1 mouse cellular context compared by ENCODE assay signal in genomic region chrX:94177715-94178340, GRCm38 (mm10).
TF ChIP-seq lines count a peak whose summit lies in the region.

No protein-coding gene starts in this region.

TF ChIP-seq in CH12.LX, 34 proteins besides CTCF, POLR2A, EP300 and RAD21:
- no peak for TF ChIP-seq RCOR1 (conservative IDR thresholded peaks at IDR 0.05; ENCODE audit: low read depth, low read length)
- no peak for TF ChIP-seq ZC3H11A (IDR thresholded peaks at IDR 0.05; ENCODE audit: low read depth, low read length)
- TF ChIP-seq ETS1 (conservative IDR thresholded peaks at IDR 0.05; ENCODE audit: low read depth, low read length): peak; percentile 24; the same call in 1 of the 2 replicates
- TF ChIP-seq SIN3A (IDR thresholded peaks at IDR 0.05; ENCODE audit: low read length): peak; percentile 55
- TF ChIP-seq ZNF384 (IDR thresholded peaks at IDR 0.05; ENCODE audit: low read depth, low read length): no peak
- no peak for TF ChIP-seq CHD1 (IDR thresholded peaks at IDR 0.05; ENCODE audit: low read depth, low read length)
- TF ChIP-seq ZMIZ1 (IDR thresholded peaks at IDR 0.05; ENCODE audit: low read depth, low read length): peak; percentile 54; the same call in 1 of the 2 replicates
- TF ChIP-seq SMC3 (IDR thresholded peaks at IDR 0.05; ENCODE audit: low read depth, low read length): no peak
- TF ChIP-seq NRF1 (IDR thresholded peaks at IDR 0.05; ENCODE audit: low read depth, low read length): peak; percentile 89
- no peak for TF ChIP-seq UBTF (IDR thresholded peaks at IDR 0.05; ENCODE audit: low read depth, low read length)
- TF ChIP-seq IRF4 (IDR thresholded peaks at IDR 0.05; ENCODE audit: low read depth, low read length): peak; percentile 49
- TF ChIP-seq MAFK (IDR thresholded peaks at IDR 0.05; ENCODE audit: insufficient replicate concordance, low read length): no peak
- no peak for TF ChIP-seq USF1 (IDR thresholded peaks at IDR 0.05; ENCODE audit: low read depth, low read length)
- no peak for TF ChIP-seq JUN (IDR thresholded peaks at IDR 0.05; ENCODE audit: insufficient read depth, low read depth, low read length)
- TF ChIP-seq BHLHE40 (IDR thresholded peaks at IDR 0.05; ENCODE audit: low read depth, low read length): no peak
- TF ChIP-seq MYC (IDR thresholded peaks at IDR 0.05; ENCODE audit: low read depth, low read length): peak; percentile 98
- no peak for TF ChIP-seq USF2 (conservative IDR thresholded peaks at IDR 0.05; ENCODE audit: low read depth, low read length)
- TF ChIP-seq ELF1 (IDR thresholded peaks at IDR 0.05; ENCODE audit: low read depth, low read length): peak; percentile 92
- peak; percentile 92 for TF ChIP-seq TBP (conservative IDR thresholded peaks at IDR 0.05; ENCODE audit: low read depth, low read length)
- peak; percentile 79 for TF ChIP-seq HCFC1 (IDR thresholded peaks at IDR 0.05; ENCODE audit: low read depth, low read length)
- no peak for TF ChIP-seq JUND (conservative IDR thresholded peaks at IDR 0.05; ENCODE audit: low read depth, low read length)
- TF ChIP-seq POLR2AphosphoS2 (IDR thresholded peaks at IDR 0.05; ENCODE audit: low read depth, low read length): no peak
- peak; percentile 50; the same call in 1 of the 2 replicates for TF ChIP-seq KAT2A (IDR thresholded peaks at IDR 0.05; ENCODE audit: insufficient replicate concordance, low read length)
- TF ChIP-seq MEF2A (IDR thresholded peaks at IDR 0.05; ENCODE audit: borderline replicate concordance, low read depth, low read length): no peak
- TF ChIP-seq E2F4 (IDR thresholded peaks at IDR 0.05; ENCODE audit: insufficient replicate concordance, low read depth, low read length): no peak
- peak; percentile 69 for TF ChIP-seq NELFE (IDR thresholded peaks at IDR 0.05; ENCODE audit: low read depth, low read length)
- no peak for TF ChIP-seq PAX5 (IDR thresholded peaks at IDR 0.05; ENCODE audit: low read length)
- peak; percentile 93 for TF ChIP-seq MAX (IDR thresholded peaks at IDR 0.05; ENCODE audit: low read length)
- TF ChIP-seq MAZ (IDR thresholded peaks at IDR 0.05; ENCODE audit: low read depth, low read length): no peak; the same call in 1 of the 2 replicates
- TF ChIP-seq CHD2 (IDR thresholded peaks at IDR 0.05; ENCODE audit: low read length): peak; percentile 83
- TF ChIP-seq ZKSCAN1 (IDR thresholded peaks at IDR 0.05; ENCODE audit: borderline replicate concordance, low read depth, low read length): no peak
- TF ChIP-seq TCF12 (IDR thresholded peaks at IDR 0.05; ENCODE audit: low read depth, low read length): peak; percentile 73
- peak; percentile 96 for TF ChIP-seq MXI1 (IDR thresholded peaks at IDR 0.05; ENCODE audit: low read depth, low read length)
- no peak for TF ChIP-seq GABPA (IDR thresholded peaks at IDR 0.05; ENCODE audit: insufficient replicate concordance, low read depth, low read length)
TF ChIP-seq in CH12.LX: peak in this region for 15.
